Mouse (Mus musculus) olfactory bulb, adult 2 months (tissue): Measurements from ENCODE around the gene Hnmt.

Source experiments
- CTCF ChIP-seq: fragments of 200-500 bp; IDR thresholded peaks from 2 replicates; pipeline ENCODE4 v1.5.1; 2012; ENCODE audit warnings: low read depth, mild to moderate bottlenecking, low read length, moderate library complexity; ENCODE audit not compliant: insufficient read depth
- POLR2A ChIP-seq: fragments of 200-500 bp; IDR thresholded peaks from 2 replicates; pipeline ENCODE4 v1.6.1; 2012; ENCODE audit warnings: mild to moderate bottlenecking, low read depth, low read length, moderate library complexity; ENCODE audit not compliant: insufficient read depth

- no peak for TF ChIP-seq POLR2A
- no peak for TF ChIP-seq CTCF
These were observed 1.4 kb downstream of the Hnmt start for GRCm38 (mm10) chr2:24047551-24048479.
